Mouse (Mus musculus) cerebellum, postnatal 4 days (tissue): ENCODE results near the gene Defb39.

ENCODE experiments used
- DNase-seq, 2 experiments: peaks; one replicate each; pipeline ENCODE4 v3.0.0; 2022; ENCODE audit warnings: low spot score in 2 of 2, mixed read lengths in 1 of 2

Defb39 gene

DNA sequence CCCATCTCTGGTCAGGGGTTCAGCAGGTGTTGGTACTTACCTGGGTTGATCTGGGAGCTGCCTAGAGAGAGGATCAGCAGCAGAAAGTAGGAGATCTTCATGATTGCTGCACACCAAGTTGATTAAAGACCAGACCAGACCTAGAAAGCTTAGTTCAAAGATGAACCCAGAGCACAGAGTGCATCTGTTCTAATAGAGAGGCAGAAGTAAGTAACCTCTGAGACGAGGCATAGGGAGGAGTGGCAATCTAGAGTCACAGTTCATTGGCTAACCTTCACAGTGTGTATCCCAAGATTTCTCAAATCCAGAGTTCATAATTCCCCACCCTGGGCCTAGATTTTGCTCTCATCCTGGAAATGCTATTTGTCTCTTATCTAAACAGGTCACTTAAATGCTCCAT is at the start of gene Defb39:
Gene Defb39 (minus strand): TSS at position 101 of the 400 bp plus-strand sequence.
- no peak for DNase-seq

- DNase-seq: no peak
Measured at GRCm38 (mm10) chr8:19066013-19066412, 1.4 kb upstream of the Defb39 start.

DNA sequence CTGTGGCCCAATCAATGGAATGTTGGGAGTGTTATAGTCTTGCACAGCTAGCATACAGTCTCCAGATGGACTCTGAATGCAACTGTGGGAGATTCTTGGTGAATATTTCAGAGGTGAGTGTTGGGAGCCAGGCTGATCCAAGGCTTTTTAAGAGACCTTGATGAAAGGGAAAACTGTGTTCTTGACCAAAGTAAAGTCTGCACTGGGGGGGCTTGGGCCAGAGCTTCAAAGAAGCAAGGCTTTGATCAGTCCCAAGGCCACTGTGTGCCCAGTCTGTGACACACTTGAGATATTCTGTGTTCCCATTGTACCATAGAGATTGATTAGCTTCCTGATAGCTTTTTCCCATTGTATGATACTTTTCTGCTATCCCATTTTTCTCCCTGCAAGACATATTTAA is 1.7 kb downstream of the Defb39 start:
- DNase-seq: no peak

- DNase-seq: no peak
Measured at GRCm38 (mm10) chr8:19045242-19045641, 19.4 kb downstream of the Defb39 start.

- DNase-seq: no peak
Measured at GRCm38 (mm10) chr8:19026466-19026865, 38.1 kb downstream of the Defb39 start, which contains the start of gene Defb38. Gene Defb38 (minus strand): TSS chr8:19026566.
